Mouse (Mus musculus) cerebellum, adult 2 months (tissue): Measurements from ENCODE around the gene Rnft1. TPM values are rescaled to one million over a fixed set of nuclear protein-coding genes. Genes with fewer than 3 reads are reported as not detected.
"Not testable (repeated sequence)": the region's sequence is repeated elsewhere in the genome, so short reads cannot be mapped to it uniquely, and the experiment has no call there.

ENCODE experiments used
- DNase-seq, 2 experiments: peaks; one replicate each; pipeline ENCODE4 v3.0.0; 2021
- H3K27ac ChIP-seq: fragments of 200-500 bp; 2 replicates; pipeline ENCODE4 v1.5.1; 2012; ENCODE audit warnings: low read length, control low read depth, inconsistent platforms; ENCODE audit not compliant: insufficient read depth
- H3K27me3 ChIP-seq: fragments of 200-500 bp; 2 replicates; pipeline ENCODE4 v1.6.1; 2012; ENCODE audit warnings: inconsistent platforms, mild to moderate bottlenecking, low read length, moderate library complexity; ENCODE audit not compliant: control insufficient read depth, insufficient read depth
- H3K4me1 ChIP-seq: fragments of 200-500 bp; 2 replicates; pipeline ENCODE4 v1.6.1; 2011; ENCODE audit warnings: low read length; ENCODE audit not compliant: control insufficient read depth, insufficient read depth
- H3K4me3 ChIP-seq: fragments of 200-500 bp; replicated peaks from 2 replicates; pipeline ENCODE3; 2011; ENCODE audit warnings: mild to moderate bottlenecking, low read depth, low read length, control low read depth; ENCODE audit not compliant: insufficient read depth
- CTCF ChIP-seq: fragments of 200-500 bp; IDR thresholded peaks from 2 replicates; pipeline ENCODE4 v1.5.1; 2011; ENCODE audit warnings: low read depth, mild to moderate bottlenecking, control low read depth, low read length, moderate library complexity, borderline replicate concordance; ENCODE audit not compliant: insufficient read depth
- POLR2A ChIP-seq: fragments of 200-500 bp; IDR thresholded peaks from 2 replicates; pipeline ENCODE4 v1.6.1; 2011; ENCODE audit warnings: low read length, control low read depth, borderline replicate concordance; ENCODE audit not compliant: insufficient read depth
- WGBS: fragments of 180-500 bp; shearing (Covaris S2); methylation state at CpG from one replicate; pipeline ENCODE4 v1.1.7; 2018; 5-methylcytosine and 5-hydroxymethylcytosine counted together
- polyA plus RNA-seq: library from polyadenylated mRNA; depleted of rRNA; stranded (reverse); fragments of >200 nt; gene quantifications from 2 replicates; pipeline ENCODE4 v1.2.3, GENCODE M21; 2012

The Rnft1 gene
- polyA plus RNA-seq, 1 experiment, result 11.6 TPM

DNA sequence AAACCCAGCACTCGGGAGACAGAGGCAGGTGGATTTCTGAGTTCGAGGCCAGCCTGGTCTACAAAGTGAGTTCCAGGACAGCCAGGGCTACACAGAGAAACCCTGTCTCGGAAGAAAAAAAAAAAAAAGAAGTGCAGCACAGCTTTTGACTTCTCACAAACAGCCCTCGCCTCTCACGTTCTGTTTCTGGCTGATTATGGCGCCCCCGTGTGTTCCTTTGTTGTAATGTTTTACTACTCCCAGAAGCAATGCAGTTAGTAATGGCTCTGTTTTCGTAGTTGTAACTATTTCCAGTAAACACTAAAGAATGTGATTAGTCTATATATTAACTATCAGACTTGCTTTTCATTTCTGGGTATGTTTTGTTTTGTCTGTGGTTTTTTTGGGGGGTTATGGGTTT is 20.2 kb upstream of the Rnft1 start:
- peaks cover 17% of the 10 kb centered on the region for H3K4me1 ChIP-seq
- H3K27me3 ChIP-seq, H3K27ac ChIP-seq, H3K4me3 ChIP-seq: not testable (repeated sequence)
- peak; percentile 56 to 61 for DNase-seq
- WGBS, result 14% methylated on average over 8 of the region's 8 CpGs
- peak; percentile 65; the same call in 1 of the 2 replicates for TF ChIP-seq CTCF

DNA sequence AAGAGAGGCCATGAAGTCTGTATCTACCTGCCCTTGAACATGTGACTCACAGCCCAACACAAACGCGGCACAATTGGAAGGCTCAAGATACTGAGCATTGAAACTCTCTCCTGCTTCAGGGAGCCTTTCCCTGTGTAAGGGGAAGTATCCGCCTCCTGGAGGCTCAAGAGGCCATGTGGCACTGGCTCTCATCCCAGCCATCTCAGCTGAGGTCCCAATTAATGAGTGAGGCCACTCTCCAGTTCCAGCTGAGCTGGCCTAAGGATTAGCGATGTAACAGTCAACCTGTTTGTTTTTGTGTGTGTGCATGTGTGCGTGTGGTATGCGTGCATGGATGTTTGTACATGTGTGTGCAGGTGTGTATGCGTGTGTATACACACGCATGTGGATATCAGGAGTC is 16.1 kb upstream of the Rnft1 start:
- peak; percentile 70 to 82 for DNase-seq
- peaks cover 20% of the 10 kb centered on the region for H3K4me1 ChIP-seq
- H3K27me3 ChIP-seq, result no peaks in the 10 kb centered on the region
- no peak overlapping the region for H3K4me3 ChIP-seq
- WGBS, result 26% methylated on average over 8 of the region's 8 CpGs
- TF ChIP-seq POLR2A (no peak), CTCF (no peak)
- H3K27ac ChIP-seq, result peak overlapping the region; percentile 68

DNA sequence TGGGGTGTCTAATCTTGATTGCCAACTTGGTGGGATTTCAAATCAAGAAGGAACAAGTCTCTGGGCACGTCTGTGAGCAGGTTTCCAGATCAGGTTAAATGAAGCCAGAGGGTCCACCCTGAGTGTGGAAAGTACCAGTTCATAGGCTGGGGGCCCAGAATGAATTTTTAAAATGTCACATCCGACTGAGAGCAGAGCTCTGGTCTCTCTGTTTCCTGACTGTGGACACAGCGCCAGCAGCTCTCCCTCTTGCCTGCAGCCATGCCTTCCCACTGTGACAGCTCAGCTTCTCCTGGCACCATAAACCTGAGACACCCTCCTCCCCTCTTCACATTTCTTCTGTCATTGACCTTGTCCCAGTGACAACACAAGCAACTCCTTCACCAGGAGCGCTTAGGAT is 15.5 kb upstream of the Rnft1 start:
- Histone ChIP-seq H3K27ac (peak overlapping the region; percentile 68), H3K4me3 (no peak overlapping the region), H3K27me3 (no peaks in the 10 kb centered on the region), H3K4me1 (peaks cover 23% of the 10 kb centered on the region)
- peak; percentile 52 to 69 for DNase-seq
- WGBS, result 10% methylated on average over 4 of the region's 4 CpGs
- no peak for TF ChIP-seq CTCF
- no peak for TF ChIP-seq POLR2A

DNA sequence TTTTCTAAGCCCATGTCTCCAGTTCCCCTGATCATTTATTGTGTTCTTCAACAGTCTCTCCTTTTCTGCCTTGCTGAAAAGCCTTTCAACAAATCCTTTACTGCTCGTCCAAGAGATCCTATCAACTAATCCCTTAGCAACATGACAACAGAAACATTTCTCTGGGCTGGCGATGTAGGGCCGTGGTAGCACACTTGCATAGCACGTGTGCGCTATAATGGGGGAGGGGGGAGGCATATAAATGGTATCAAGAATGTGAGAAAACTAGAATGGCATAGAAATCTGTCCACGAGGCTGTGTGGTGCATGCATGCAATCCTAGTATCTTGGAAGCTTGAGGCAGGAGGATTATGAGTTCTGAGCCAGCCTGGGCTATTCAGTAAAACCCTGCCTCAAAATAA is 12.7 kb upstream of the Rnft1 start:
- no peaks in the 10 kb centered on the region for H3K27me3 ChIP-seq
- H3K4me3 ChIP-seq, result no peak overlapping the region
- TF ChIP-seq POLR2A (no peak), CTCF (no peak)
- H3K4me1 ChIP-seq, result peaks cover 26% of the 10 kb centered on the region
- H3K27ac ChIP-seq, result no peak overlapping the region
- WGBS, result 75% methylated on average over 6 of the region's 6 CpGs
- DNase-seq, result no peak

DNA sequence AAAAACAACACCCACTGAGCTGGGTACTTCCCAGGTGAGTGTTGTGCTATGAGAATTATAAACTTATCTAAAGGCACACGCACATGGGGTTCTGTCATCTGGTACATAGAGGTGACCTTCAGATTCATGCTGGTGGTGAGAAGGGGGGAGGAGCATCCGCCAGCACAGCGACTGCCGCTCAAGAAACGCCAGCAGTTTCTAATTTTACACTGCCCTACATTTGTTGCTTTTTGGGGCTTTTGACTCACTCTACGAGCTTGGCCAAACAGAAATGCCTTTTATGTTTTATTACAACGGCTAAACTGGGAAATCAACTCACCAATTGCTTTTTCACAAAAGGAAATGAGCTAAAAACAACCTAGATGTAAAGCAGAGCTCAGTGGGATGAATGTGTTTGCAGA is 11.7 kb upstream of the Rnft1 start:
- TF ChIP-seq CTCF (no peak), POLR2A (peak; percentile 34; the same call in 1 of the 2 replicates)
- Histone ChIP-seq H3K4me1 (peaks cover 24% of the 10 kb centered on the region), H3K4me3 (peak overlapping the region; percentile 37), H3K27me3 (no peaks in the 10 kb centered on the region), H3K27ac (peak overlapping the region; percentile 53)
- DNase-seq, result peak; percentile 63 to 84
- 2% methylated on average over 7 of the region's 7 CpGs for WGBS

DNA sequence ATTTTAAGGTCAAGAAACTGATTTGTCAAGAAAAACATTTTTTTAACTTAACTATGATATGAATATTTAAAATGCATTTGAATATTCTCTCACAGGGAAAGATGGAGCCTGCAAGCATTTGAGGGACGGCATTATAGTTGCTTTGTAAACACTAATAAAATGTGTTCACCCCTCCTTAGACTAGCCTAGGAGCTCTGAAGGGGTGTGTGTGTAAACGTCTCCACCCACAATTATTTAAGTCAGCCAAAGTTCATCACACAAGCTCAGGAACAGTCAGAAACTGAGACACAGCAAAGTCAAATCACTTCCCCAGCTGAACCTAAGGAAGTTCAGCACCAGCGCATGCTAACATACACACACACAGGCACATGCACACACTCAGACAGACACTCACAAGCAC is 10.9 kb upstream of the Rnft1 start:
- Histone ChIP-seq H3K27ac (peak overlapping the region; percentile 54; the same call in 1 of the 2 replicates), H3K4me1 (peaks cover 16% of the 10 kb centered on the region), H3K4me3 (no peak overlapping the region), H3K27me3 (no peaks in the 10 kb centered on the region)
- 50% methylated on average over 3 of the region's 3 CpGs for WGBS
- no peak for DNase-seq
- TF ChIP-seq POLR2A (no peak), CTCF (no peak)

DNA sequence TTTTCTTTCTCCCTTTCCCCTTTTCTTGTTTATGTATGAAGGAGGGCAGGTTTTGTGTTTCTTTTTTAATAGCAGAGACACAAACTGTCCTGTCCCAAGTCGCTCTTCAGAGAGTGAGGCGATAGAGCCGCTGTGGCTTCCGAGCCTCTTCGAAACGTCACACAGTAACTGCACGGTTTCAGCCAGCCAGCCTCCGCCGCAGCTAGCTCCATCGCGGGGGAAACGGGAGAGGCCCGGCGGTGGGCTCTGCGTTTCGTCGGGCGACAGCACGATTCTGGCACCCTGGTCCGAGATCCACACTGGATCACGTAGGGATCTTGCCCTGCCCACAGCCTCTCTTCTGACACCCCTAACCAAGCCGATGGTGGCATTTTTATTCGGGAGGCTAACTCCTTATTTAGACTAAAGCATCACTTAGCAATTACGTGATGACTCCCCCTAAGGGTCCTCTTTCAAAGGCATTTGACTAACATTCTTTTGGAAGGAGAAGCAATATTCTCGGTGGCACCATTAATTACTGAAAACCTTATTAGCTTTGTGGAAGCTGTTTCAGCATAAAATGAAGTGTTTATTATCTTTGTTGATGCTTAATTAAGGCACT is 553 bp downstream of the Rnft1 start:
- WGBS, result under 1% methylated on average over 25 of the region's 25 CpGs
- Histone ChIP-seq H3K4me3 (peak overlapping the region; percentile 91), H3K27me3 (no peaks in the 10 kb centered on the region), H3K27ac (peak overlapping the region; percentile 59), H3K4me1 (no peaks in the 10 kb centered on the region; the same call in 1 of the 2 replicates)
- DNase-seq, result peak; percentile 60 to 67
- TF ChIP-seq CTCF, result no peak
- no peak for TF ChIP-seq POLR2A

DNA sequence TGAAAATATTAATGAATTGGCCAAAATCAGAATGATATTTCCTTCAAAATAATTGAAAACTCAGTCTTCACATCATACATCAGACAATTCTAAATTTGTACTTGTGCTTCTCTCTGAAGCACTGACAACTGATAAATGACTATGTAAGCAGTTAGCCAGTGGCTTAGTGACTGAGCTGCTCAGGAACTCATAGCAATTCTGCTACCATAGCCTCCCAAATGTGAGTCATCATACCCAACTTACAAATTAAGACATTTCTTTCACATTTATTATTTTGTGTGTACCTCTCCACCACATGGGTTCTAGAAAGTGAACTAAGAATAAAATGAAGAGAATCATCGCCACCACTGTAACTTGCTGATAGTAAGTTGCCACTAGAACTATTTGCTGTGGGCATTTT is 6.3 kb downstream of the Rnft1 start:
- H3K27me3 ChIP-seq, result no peaks in the 10 kb centered on the region
- 100% methylated on average over 1 of the region's 1 CpGs for WGBS
- H3K4me3 ChIP-seq, result no peak overlapping the region
- H3K4me1 ChIP-seq, result no peaks in the 10 kb centered on the region; the same call in 1 of the 2 replicates
- no peak overlapping the region for H3K27ac ChIP-seq
- TF ChIP-seq POLR2A (no peak), CTCF (no peak)
- DNase-seq, result no peak
